Mouse (Mus musculus) spleen, adult 12 weeks (tissue): Measurements from ENCODE around the gene Defb25.
"Not testable (repeated sequence)": the region's sequence is repeated elsewhere in the genome, so short reads cannot be mapped to it uniquely, and the experiment has no call there.

Experiments
- DNase-seq: peaks from one replicate; pipeline ENCODE4 v3.0.0; 2022; ENCODE audit warnings: low spot score

Defb25 gene

GRCm38 (mm10) chr2:152622953-152623352 lies at the start of gene Defb25:
Defb25 (minus strand) TSS chr2:152623053.
- no peak for DNase-seq

GRCm38 (mm10) chr2:152672166-152672565 lies 49.3 kb upstream of the Defb25 start:
- DNase-seq: no peak

GRCm38 (mm10) chr2:152671642-152671999 lies 48.8 kb upstream of the Defb25 start:
- peak; percentile 10 for DNase-seq

- DNase-seq: peak; percentile 15
These were observed 48.3 kb upstream of the Defb25 start for GRCm38 (mm10) chr2:152670983-152671641.

- DNase-seq: no peak
These were observed 47.0 kb upstream of the Defb25 start for GRCm38 (mm10) chr2:152669639-152670484.

GRCm38 (mm10) chr2:152669256-152669638 lies 46.4 kb upstream of the Defb25 start, which contains the start of gene H13:
H13 (plus strand) TSS chr2:152669461.
- peak; percentile 80 for DNase-seq

GRCm38 (mm10) chr2:152666191-152666590 lies 43.3 kb upstream of the Defb25 start:
- not testable (repeated sequence) for DNase-seq

GRCm38 (mm10) chr2:152661163-152661562 lies 38.3 kb upstream of the Defb25 start:
- no peak for DNase-seq

GRCm38 (mm10) chr2:152657398-152657797 lies 34.5 kb upstream of the Defb25 start:
- no peak for DNase-seq

- no peak for DNase-seq
These were observed 31.2 kb upstream of the Defb25 start for GRCm38 (mm10) chr2:152653874-152654715.

- no peak for DNase-seq
These were observed 30.2 kb upstream of the Defb25 start for GRCm38 (mm10) chr2:152652901-152653620.

- DNase-seq: no peak
These were observed 16.7 kb upstream of the Defb25 start for GRCm38 (mm10) chr2:152639406-152640113.

GRCm38 (mm10) chr2:152638865-152639264 lies 16.0 kb upstream of the Defb25 start:
- DNase-seq: no peak

- no peak for DNase-seq
These were observed 14.5 kb upstream of the Defb25 start for GRCm38 (mm10) chr2:152637381-152637780.

- DNase-seq: no peak
These were observed 14.1 kb upstream of the Defb25 start for GRCm38 (mm10) chr2:152637006-152637322.

- no peak for DNase-seq
These were observed 13.6 kb upstream of the Defb25 start for GRCm38 (mm10) chr2:152636246-152637005.

- no peak for DNase-seq
These were observed 11.5 kb upstream of the Defb25 start for GRCm38 (mm10) chr2:152634311-152634710.

GRCm38 (mm10) chr2:152633334-152633733 lies 10.5 kb upstream of the Defb25 start:
- no peak for DNase-seq

- no peak for DNase-seq
These were observed 7.1 kb upstream of the Defb25 start for GRCm38 (mm10) chr2:152629904-152630303.

- no peak for DNase-seq
These were observed 6.4 kb upstream of the Defb25 start for GRCm38 (mm10) chr2:152629239-152629638.

GRCm38 (mm10) chr2:152628066-152628465 lies 5.2 kb upstream of the Defb25 start:
- no peak for DNase-seq
